Mouse (Mus musculus) neural tube, embryonic 11.5 days (tissue): Measurements from ENCODE around the gene 2410015M20Rik. TPM values are rescaled to one million over a fixed set of nuclear protein-coding genes. Genes with fewer than 3 reads are reported as not detected.
A peak's percentile ranks its signal among the peaks of the same experiment; 100 is the strongest.

ENCODE experiments used
- ATAC-seq: fragments of 200-750 bp; cut with Nextera tagmentation; 2 replicates; pipeline ENCODE4 v1.8.0; 2017; ENCODE audit warnings: moderate number of reproducible peaks, mild to moderate bottlenecking, moderate TSS enrichment, moderate library complexity; ENCODE audit not compliant: insufficient read depth, low FRiP score, low TSS enrichment
- DNase-seq: peaks from one replicate; pipeline ENCODE4 v3.0.0-alpha.2; 2015; ENCODE audit warnings: low spot score
- H3K27ac ChIP-seq: fragments of 300-500 bp; sonication (generic); 2 replicates; pipeline ENCODE4 v1.5.1; 2014; ENCODE audit warnings: low read depth, mild to moderate bottlenecking, low read length
- H3K27me3 ChIP-seq: fragments of 300-500 bp; sonication (generic); 2 replicates; pipeline ENCODE4 v1.6.1; 2014; ENCODE audit warnings: mild to moderate bottlenecking, low read length, mixed read lengths; ENCODE audit not compliant: control insufficient read depth, insufficient read depth
- H3K36me3 ChIP-seq: fragments of 300-500 bp; sonication (generic); 2 replicates; pipeline ENCODE4 v1.6.1; 2014; ENCODE audit warnings: mild to moderate bottlenecking, low read length, moderate library complexity, mixed read lengths; ENCODE audit not compliant: control insufficient read depth, insufficient read depth
- H3K4me1 ChIP-seq: fragments of 300-500 bp; sonication (generic); 2 replicates; pipeline ENCODE4 v1.6.1; 2014; ENCODE audit warnings: low read length, mixed read lengths; ENCODE audit not compliant: control insufficient read depth, insufficient read depth
- H3K4me2 ChIP-seq: fragments of 300-500 bp; sonication (generic); 2 replicates; pipeline ENCODE4 v1.6.1; 2014; ENCODE audit warnings: low read depth, mild to moderate bottlenecking, moderate library complexity
- H3K4me3 ChIP-seq: fragments of 300-500 bp; sonication (generic); 2 replicates; pipeline ENCODE4 v1.5.1; 2014; ENCODE audit warnings: low read depth, low read length
- H3K9ac ChIP-seq: fragments of 300-500 bp; sonication (generic); 2 replicates; pipeline ENCODE4 v1.6.1; 2014; ENCODE audit warnings: mild to moderate bottlenecking, low read length
- H3K9me3 ChIP-seq: fragments of 300-500 bp; sonication (generic); 2 replicates; pipeline ENCODE4 v1.6.1; 2016; ENCODE audit warnings: low read length; ENCODE audit not compliant: control insufficient read depth
- whole genome bisulfite sequencing: fragments of 180-500 bp; shearing (Covaris S2); extraction: QIAGEN DNeasy Blood & Tissue Kit; methylation state at CpG from one replicate; pipeline ENCODE4 v1.1.7; 2014; 5-methylcytosine and 5-hydroxymethylcytosine counted together
- polyA plus RNA-seq: library from polyadenylated mRNA; unstranded; fragments of >200 nt; fragmentation: Nextera tagmentation; extraction: Ambion mirVana; gene quantifications from 2 replicates; pipeline ENCODE4 v1.2.1, GENCODE M21; 2014

The 2410015M20Rik gene
- polyA plus RNA-seq, 1 experiment from 2014 or later: 178 TPM

DNA sequence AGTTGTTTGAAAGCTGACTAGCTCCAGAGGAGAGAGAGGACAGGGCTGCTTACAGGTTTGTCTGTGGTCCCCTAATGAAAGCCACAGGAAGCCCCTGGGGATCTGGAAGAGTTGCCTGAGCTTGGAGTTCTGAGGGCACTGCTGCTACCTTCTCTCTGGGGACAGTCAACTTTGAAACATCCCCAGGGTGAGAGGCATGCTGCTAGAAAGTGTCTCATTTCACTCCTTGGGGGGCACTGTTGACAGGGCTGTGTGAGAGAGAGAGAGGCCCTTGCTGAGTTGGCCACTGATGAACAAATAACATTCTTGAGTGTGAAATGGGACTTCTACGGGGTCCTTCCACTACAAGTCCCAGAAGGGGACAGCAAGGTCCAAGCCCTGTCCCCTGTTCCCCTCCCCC is 21.8 kb downstream of the 2410015M20Rik start:
- Histone ChIP-seq H3K36me3 (peaks cover 27% of the 10 kb centered on the region), H3K4me2 (no peak overlapping the region), H3K9ac (no peak overlapping the region), H3K4me1 (peaks cover 23% of the 10 kb centered on the region), H3K4me3 (no peak overlapping the region), H3K9me3 (no peaks in the 10 kb centered on the region), H3K27me3 (no peaks in the 10 kb centered on the region), H3K27ac (no peak overlapping the region)
- WGBS: 50% methylated on average over 1 of the region's 1 CpGs
- ATAC-seq (no peak), DNase-seq (no peak)

DNA sequence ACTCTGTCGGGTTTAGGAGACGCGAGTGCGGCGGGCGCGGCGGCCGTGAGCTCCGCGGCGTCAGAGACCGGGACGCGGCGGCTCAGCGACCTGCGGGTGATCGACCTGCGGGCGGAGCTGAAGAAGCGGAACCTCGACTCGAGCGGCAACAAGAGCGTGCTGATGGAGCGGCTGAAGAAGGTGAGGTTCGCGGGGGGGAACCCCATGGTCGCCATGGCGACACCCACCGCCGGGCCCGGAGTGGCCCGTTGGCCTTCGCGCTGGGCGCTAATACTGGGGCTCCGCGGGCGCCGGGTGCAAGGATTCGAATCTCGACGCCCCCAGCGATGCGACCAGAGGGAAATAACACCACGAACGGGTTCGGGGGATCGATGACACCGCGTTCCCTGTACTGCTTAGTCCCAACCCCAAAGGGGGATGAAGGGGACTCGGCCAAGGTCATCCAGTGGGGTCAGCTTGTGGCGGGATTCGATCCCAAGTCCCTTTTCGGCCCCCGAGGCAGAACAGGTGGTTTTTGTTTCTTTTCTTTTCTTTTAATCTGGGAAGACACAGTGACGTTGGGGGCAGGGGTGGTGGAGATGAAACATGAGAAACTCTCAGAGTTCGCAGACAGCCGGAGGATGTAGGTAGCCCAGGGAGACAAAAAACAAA is 24.3 kb downstream of the 2410015M20Rik start:
- ATAC-seq: peak; percentile 40
- Histone ChIP-seq H3K4me1 (peaks cover 30% of the 10 kb centered on the region), H3K27ac (peak overlapping the region; percentile 86), H3K27me3 (no peaks in the 10 kb centered on the region), H3K4me3 (peak overlapping the region; percentile 97), H3K36me3 (peaks cover 33% of the 10 kb centered on the region), H3K9me3 (no peaks in the 10 kb centered on the region), H3K9ac (peak overlapping the region; percentile 87), H3K4me2 (peak overlapping the region; percentile 81)
- WGBS: under 1% methylated on average over 61 of the region's 61 CpGs
- peak; percentile 59 for DNase-seq

DNA sequence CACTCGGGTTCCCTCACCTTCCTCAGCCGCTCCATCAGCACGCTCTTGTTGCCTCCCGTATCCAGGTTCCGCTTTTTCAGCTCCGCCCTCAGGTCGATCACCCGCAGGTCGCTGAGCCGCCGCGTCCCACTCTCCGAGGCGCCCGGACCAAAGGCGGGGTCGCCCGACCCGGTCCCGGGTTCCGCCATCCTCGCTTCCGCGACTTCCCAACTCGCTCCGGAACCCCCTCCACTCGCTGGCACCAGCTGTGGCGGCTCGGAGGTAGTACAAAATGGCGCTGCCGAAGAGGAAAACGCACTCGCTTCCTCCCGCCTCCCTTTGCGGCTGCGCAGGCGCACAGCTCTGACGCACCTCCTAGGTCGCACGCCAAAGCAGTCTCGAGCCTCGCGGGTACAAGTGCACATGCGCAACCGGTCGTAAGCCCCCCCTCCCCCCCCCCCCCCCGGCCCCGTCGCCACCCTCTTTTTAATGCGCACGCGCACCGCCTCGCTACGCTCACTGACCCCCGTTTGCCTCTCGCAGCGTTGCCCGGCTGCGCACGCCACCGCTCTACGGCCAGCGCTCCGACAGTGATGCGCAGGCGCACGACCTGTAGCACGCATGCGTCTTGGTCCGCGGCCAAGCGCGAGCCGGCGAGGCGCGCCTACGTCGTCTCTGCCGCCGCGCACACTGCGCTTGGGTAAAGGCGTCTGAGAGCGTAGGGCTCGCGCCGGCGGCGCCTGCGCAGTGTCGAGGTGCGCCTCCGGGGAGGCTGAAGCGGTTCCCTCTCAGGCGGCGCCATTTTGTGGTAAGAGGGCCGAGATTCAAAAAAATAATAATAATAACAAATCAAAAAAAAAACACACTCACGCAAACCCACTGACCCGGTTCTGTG is 25.1 kb downstream of the 2410015M20Rik start, which contains the start of the genes Safb2 and Safb:
TSS of gene Safb2 (minus strand) at position 329 of the 874 bp plus-strand sequence.
TSS of gene Safb (plus strand) at position 569 of the 874 bp plus-strand sequence.
- H3K4me1 ChIP-seq: peaks cover 30% of the 10 kb centered on the region
- peak; percentile 93 for ATAC-seq
- DNase-seq: peak; percentile 100
- H3K36me3 ChIP-seq: peaks cover 27% of the 10 kb centered on the region
- WGBS: under 1% methylated on average over 94 of the region's 101 CpGs
- H3K27ac ChIP-seq: peak within 1 kb of the TSS; percentile 90
- H3K9me3 ChIP-seq: no peaks in the 10 kb centered on the region
- H3K9ac ChIP-seq: peak within 1 kb of the TSS; percentile 88
- H3K27me3 ChIP-seq: no peaks in the 10 kb centered on the region
- peak within 1 kb of the TSS; percentile 97 for H3K4me3 ChIP-seq
- H3K4me2 ChIP-seq: peak within 1 kb of the TSS; percentile 81

DNA sequence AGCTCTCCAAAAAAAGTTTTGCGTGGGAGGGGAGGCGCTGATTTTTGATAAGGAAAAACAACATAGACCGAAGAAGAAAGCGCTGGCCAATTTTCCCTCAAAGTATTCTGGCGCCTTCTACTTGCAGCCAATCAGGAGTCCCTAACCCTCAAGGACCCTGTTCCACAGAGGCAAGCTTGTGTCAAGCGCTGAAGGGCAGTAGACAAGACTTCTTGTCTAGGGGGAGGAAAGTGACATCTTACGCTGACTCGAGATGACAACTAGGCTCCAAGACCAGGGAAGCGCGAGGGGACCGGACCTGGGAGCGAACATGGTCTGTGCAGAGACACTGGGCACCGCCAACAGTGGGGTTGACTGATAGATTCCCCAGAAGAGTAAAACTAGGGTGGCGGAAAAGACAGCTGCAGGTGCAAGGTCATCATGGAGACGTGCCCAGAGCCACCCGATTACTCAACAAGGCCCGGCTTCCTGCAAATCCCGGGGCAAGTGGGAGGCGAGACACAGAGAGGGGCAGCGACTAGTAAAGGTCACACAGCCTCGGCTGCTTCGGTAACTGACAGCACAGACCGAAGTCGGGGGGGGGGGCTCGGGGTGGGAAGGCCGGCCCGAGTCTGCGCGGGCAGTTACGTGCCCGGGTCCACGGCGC is 25.8 kb downstream of the 2410015M20Rik start:
- Histone ChIP-seq H3K27ac (peak overlapping the region; percentile 90), H3K4me3 (peak overlapping the region; percentile 97), H3K27me3 (no peaks in the 10 kb centered on the region), H3K4me2 (peak overlapping the region; percentile 73), H3K36me3 (peaks cover 22% of the 10 kb centered on the region), H3K4me1 (peaks cover 30% of the 10 kb centered on the region), H3K9ac (peak overlapping the region; percentile 88), H3K9me3 (no peaks in the 10 kb centered on the region)
- no peak; the same call in 1 of the 2 replicates for ATAC-seq
- WGBS: 5% methylated on average over 33 of the region's 33 CpGs
- no peak for DNase-seq

DNA sequence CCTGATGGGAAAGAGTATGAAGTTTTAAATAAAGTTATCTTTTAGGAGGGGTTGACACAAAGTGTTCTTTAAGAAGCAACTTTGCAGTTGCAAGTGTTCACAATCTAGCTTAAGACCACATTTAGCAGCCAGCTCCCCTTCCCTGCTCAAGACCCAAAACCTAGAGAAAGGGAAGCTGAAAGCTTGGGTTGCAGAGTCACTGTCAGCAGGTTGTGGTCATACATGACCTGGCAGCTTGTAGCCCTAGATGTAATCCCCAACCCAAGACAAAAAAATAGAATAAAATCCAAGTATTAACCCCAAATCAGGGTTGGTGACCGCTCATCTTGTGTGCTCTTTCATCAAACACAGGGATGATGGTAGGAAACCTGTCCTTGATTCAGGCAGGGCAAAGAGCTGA is 26.5 kb downstream of the 2410015M20Rik start:
- no peak for ATAC-seq
- H3K4me1 ChIP-seq: peaks cover 30% of the 10 kb centered on the region
- no peaks in the 10 kb centered on the region for H3K27me3 ChIP-seq
- 75% methylated on average over 1 of the region's 1 CpGs for WGBS
- peak overlapping the region; percentile 97 for H3K4me3 ChIP-seq
- H3K4me2 ChIP-seq: peak overlapping the region; percentile 73
- no peaks in the 10 kb centered on the region for H3K9me3 ChIP-seq
- no peak overlapping the region for H3K27ac ChIP-seq
- peak overlapping the region; percentile 88 for H3K9ac ChIP-seq
- peaks cover 26% of the 10 kb centered on the region for H3K36me3 ChIP-seq
- DNase-seq: no peak

DNA sequence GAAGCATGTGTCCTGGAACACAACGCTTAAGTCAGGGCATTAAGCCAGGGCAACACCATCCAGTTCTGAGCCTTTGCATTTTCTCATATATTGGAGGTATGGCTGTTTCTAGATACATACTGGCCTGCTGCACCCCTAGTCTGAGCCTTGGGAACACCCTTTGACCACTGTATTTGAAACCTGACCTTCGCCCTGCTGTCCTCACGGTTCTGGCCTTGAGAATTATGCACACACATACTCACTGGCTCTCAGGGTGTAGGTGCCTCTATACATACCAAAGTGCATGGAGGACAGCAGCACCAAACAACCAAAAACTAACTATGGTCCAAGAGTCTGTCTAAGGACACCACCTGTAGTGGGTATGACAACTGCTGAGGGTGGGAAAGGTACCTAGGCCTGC is 36.6 kb downstream of the 2410015M20Rik start:
- no peaks in the 10 kb centered on the region for H3K27me3 ChIP-seq
- no peaks in the 10 kb centered on the region for H3K4me1 ChIP-seq
- H3K27ac ChIP-seq: no peak overlapping the region
- no peak overlapping the region for H3K4me2 ChIP-seq
- WGBS: 95% methylated on average over 3 of the region's 3 CpGs
- H3K4me3 ChIP-seq: no peak overlapping the region
- ATAC-seq: no peak
- no peak overlapping the region for H3K9ac ChIP-seq
- H3K36me3 ChIP-seq: peaks cover 48% of the 10 kb centered on the region
- no peak for DNase-seq
- no peaks in the 10 kb centered on the region for H3K9me3 ChIP-seq

DNA sequence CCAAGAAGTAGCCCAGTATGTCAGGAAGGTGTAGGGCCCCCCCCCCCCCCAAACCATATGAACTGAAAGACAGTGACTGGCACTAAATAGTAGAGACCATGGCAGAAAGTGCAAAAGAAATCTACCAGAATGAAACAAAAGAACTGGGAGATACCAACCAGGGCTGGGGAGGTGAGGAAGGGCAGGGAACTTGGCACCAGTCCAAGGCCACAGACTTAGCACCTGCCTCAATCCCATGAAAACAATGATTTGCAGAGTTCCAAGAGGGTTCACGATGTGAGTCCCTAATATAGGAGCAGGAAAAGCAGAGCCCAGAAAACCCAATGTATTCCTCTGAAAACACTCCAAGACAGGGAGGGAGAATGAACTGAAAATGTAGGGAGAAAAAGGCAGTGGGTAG is 37.4 kb downstream of the 2410015M20Rik start:
- Histone ChIP-seq H3K9me3 (no peaks in the 10 kb centered on the region), H3K9ac (no peak overlapping the region), H3K4me1 (no peaks in the 10 kb centered on the region), H3K27me3 (no peaks in the 10 kb centered on the region), H3K4me3 (no peak overlapping the region), H3K27ac (no peak overlapping the region), H3K36me3 (peaks cover 49% of the 10 kb centered on the region), H3K4me2 (no peak overlapping the region)
- no peak for ATAC-seq
- DNase-seq: no peak
- WGBS: 89% methylated on average over 1 of the region's 1 CpGs

DNA sequence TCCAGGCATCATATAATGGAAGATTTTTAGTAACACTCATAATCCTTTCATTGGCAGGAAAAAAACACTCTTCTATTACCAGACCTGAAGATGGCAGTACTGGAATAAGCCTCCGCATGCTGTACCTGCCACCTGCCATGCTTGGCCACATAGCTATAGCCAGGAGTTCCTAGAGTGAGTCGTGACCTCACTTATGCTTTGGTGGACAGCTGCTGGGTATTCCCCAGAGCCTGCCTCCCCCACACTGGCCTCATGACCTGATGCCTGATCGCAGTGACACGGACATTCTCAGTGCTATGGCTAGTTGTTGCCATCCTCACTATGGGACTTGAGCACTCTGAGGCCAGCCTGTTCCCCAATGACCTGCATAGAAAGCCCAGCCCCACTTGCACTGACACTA is 39.3 kb downstream of the 2410015M20Rik start:
- no peak for ATAC-seq
- Histone ChIP-seq H3K4me3 (no peak overlapping the region), H3K4me2 (no peak overlapping the region), H3K4me1 (no peaks in the 10 kb centered on the region), H3K36me3 (peaks cover 56% of the 10 kb centered on the region), H3K27ac (no peak overlapping the region), H3K9me3 (no peaks in the 10 kb centered on the region), H3K27me3 (no peaks in the 10 kb centered on the region), H3K9ac (no peak overlapping the region)
- DNase-seq: no peak
- WGBS: 91% methylated on average over 4 of the region's 4 CpGs
